Mouse (Mus musculus) ovary, adult 10 weeks (tissue): ENCODE results near the gene Wnk4. TPM values are rescaled to one million over a fixed set of nuclear protein-coding genes. Genes with fewer than 3 reads are reported as not detected.

ENCODE experiments used
- polyA plus RNA-seq: library from polyadenylated mRNA; stranded (reverse); fragments of 350-450 nt; fragmentation: Illumina TruSeq; extraction: RNeasy Lipid Tissue Mini Kit (QIAGEN cat#74804); gene quantifications from one replicate; pipeline ENCODE4 v1.2.3, GENCODE M21; 2014

The Wnk4 gene
- not detected for polyA plus RNA-seq

GRCm38 (mm10) chr11:101259948-101260825 lies at the start of gene Wnk4:
Gene Wnk4, plus strand, starts transcription at chr11:101260567.

GRCm38 (mm10) chr11:101226065-101226701 lies 34.2 kb upstream of the Wnk4 start, which contains the start of gene Ezh1:
Gene Ezh1, minus strand, starts transcription at chr11:101226463.

GRCm38 (mm10) chr11:101245855-101246701 lies 14.3 kb upstream of the Wnk4 start, which contains the start of gene Ramp2:
Gene Ramp2, plus strand, starts transcription at chr11:101246028.

GRCm38 (mm10) chr11:101253613-101254389 lies 6.6 kb upstream of the Wnk4 start, which contains the start of gene Vps25:
Gene Vps25, plus strand, starts transcription at chr11:101253707.

GRCm38 (mm10) chr11:101278223-101279192 lies 18.1 kb downstream of the Wnk4 start, which contains the start of the genes Cntd1 and Coa3:
Gene Cntd1, plus strand, starts transcription at chr11:101279012.
Gene Coa3, minus strand, starts transcription at chr11:101279114.

GRCm38 (mm10) chr11:101302004-101302798 lies 41.8 kb downstream of the Wnk4 start, which contains the start of gene Becn1:
Gene Becn1, minus strand, starts transcription at chr11:101302286.

GRCm38 (mm10) chr11:101315665-101316500 lies 55.5 kb downstream of the Wnk4 start, which contains the start of gene Psme3:
Gene Psme3, plus strand, starts transcription at chr11:101316213.

GRCm38 (mm10) chr11:101324763-101325162 lies 64.4 kb downstream of the Wnk4 start, which contains the start of gene Aoc2:
Gene Aoc2, plus strand, starts transcription at chr11:101325063.

Other genes with a start within 250 kb of the Wnk4 start
- gene Naglu, start 190.6 kb upstream of the Wnk4 start, polyA plus RNA-seq = 1.3 TPM
- 159 TPM for gene Hsd17b1, start 182.2 kb upstream of the Wnk4 start, polyA plus RNA-seq
- gene Coasy, start 178.0 kb upstream of the Wnk4 start, polyA plus RNA-seq = 6.9 TPM
- 28.9 TPM for gene Mlx, start 173.3 kb upstream of the Wnk4 start, polyA plus RNA-seq
- gene Psmc3ip, start 165.1 kb upstream of the Wnk4 start, polyA plus RNA-seq = 10.6 TPM
- 48.5 TPM for gene Retreg3, start 140.7 kb upstream of the Wnk4 start, polyA plus RNA-seq
- gene Tubg1, start 140.6 kb upstream of the Wnk4 start, polyA plus RNA-seq = 1.2 TPM
- gene Tubg2, start 104.7 kb upstream of the Wnk4 start, polyA plus RNA-seq = not detected
- gene Cntnap1, start 90.0 kb upstream of the Wnk4 start, polyA plus RNA-seq = 0.48 TPM
- gene Plekhh3, start 89.2 kb upstream of the Wnk4 start, polyA plus RNA-seq = 0.48 TPM
- gene Ccr10, start 85.1 kb upstream of the Wnk4 start, polyA plus RNA-seq = not detected
- 28.3 TPM for gene Ezh1, start 34.1 kb upstream of the Wnk4 start, polyA plus RNA-seq
- 10.1 TPM for gene Ramp2, start 14.5 kb upstream of the Wnk4 start, polyA plus RNA-seq
- 62.5 TPM for gene Vps25, start 6.9 kb upstream of the Wnk4 start, polyA plus RNA-seq
- 1.3 TPM for gene Cntd1, start 18.4 kb downstream of the Wnk4 start, polyA plus RNA-seq
- 3.5 TPM for gene Coa3, start 18.5 kb downstream of the Wnk4 start, polyA plus RNA-seq
- 83.0 TPM for gene Becn1, start 41.7 kb downstream of the Wnk4 start, polyA plus RNA-seq
- gene Psme3, start 55.6 kb downstream of the Wnk4 start, polyA plus RNA-seq = 240 TPM
- gene Aoc2, start 64.5 kb downstream of the Wnk4 start, polyA plus RNA-seq = 0.26 TPM
- 59.7 TPM for gene Aoc3, start 70.0 kb downstream of the Wnk4 start, polyA plus RNA-seq
- not detected for gene G6pc, start 107.0 kb downstream of the Wnk4 start, polyA plus RNA-seq
- 8.1 TPM for gene Aarsd1, start 157.0 kb downstream of the Wnk4 start, polyA plus RNA-seq
- gene Gm27029, start 164.2 kb downstream of the Wnk4 start, polyA plus RNA-seq = not detected
- 3.1 TPM for gene Rundc1, start 164.5 kb downstream of the Wnk4 start, polyA plus RNA-seq
- 3.0 TPM for gene Ptges3l, start 164.8 kb downstream of the Wnk4 start, polyA plus RNA-seq
- 91.3 TPM for gene Rpl27, start 181.7 kb downstream of the Wnk4 start, polyA plus RNA-seq
- gene Ifi35, start 187.8 kb downstream of the Wnk4 start, polyA plus RNA-seq = 0.68 TPM
- gene Rnd2, start 204.4 kb downstream of the Wnk4 start, polyA plus RNA-seq = 31.6 TPM
- 1.8 TPM for gene Vat1, start 205.7 kb downstream of the Wnk4 start, polyA plus RNA-seq